Mouse (Mus musculus) intestine, embryonic 16.5 days (tissue): Measurements from ENCODE around the gene Mrgprf. TPM values are rescaled to one million over a fixed set of nuclear protein-coding genes. Genes with fewer than 3 reads are reported as not detected.

Source experiments
- ATAC-seq: fragments of 200-750 bp; cut with Nextera tagmentation; 2 replicates; pipeline ENCODE4 v1.8.0; 2017; ENCODE audit warnings: moderate TSS enrichment, moderate library complexity
- H3K27ac ChIP-seq: fragments of 300-500 bp; sonication (generic); 2 replicates; pipeline ENCODE4 v1.5.1; 2014; ENCODE audit warnings: mild to moderate bottlenecking, low read length
- H3K27me3 ChIP-seq: fragments of 300-500 bp; sonication (generic); replicated peaks from 2 replicates; pipeline ENCODE4 v1.6.1; 2014; ENCODE audit warnings: low read length, control low read depth, mixed read lengths; ENCODE audit not compliant: control insufficient read depth, insufficient read depth
- H3K36me3 ChIP-seq: fragments of 300-500 bp; sonication (generic); 2 replicates; pipeline ENCODE4 v1.6.1; 2014; ENCODE audit warnings: low read length, control low read depth; ENCODE audit not compliant: control insufficient read depth, insufficient read depth
- H3K4me1 ChIP-seq: fragments of 300-500 bp; sonication (generic); 2 replicates; pipeline ENCODE4 v1.6.1; 2014; ENCODE audit warnings: low read length, control low read depth, mixed read lengths; ENCODE audit not compliant: control insufficient read depth, insufficient read depth
- H3K4me2 ChIP-seq: fragments of 300-500 bp; sonication (generic); 2 replicates; pipeline ENCODE4 v1.6.1; 2014; ENCODE audit warnings: low read depth, low read length, control low read depth
- H3K4me3 ChIP-seq: fragments of 300-500 bp; sonication (generic); 2 replicates; pipeline ENCODE4 v1.5.1; 2014; ENCODE audit warnings: mild to moderate bottlenecking, low read length
- H3K9ac ChIP-seq: fragments of 300-500 bp; sonication (generic); 2 replicates; pipeline ENCODE4 v1.6.1; 2014; ENCODE audit warnings: low read depth, low read length
- H3K9me3 ChIP-seq: fragments of 300-500 bp; sonication (generic); 2 replicates; pipeline ENCODE4 v1.6.1; 2016; ENCODE audit warnings: low read length, control low read depth; ENCODE audit not compliant: control insufficient read depth
- WGBS: fragments of 180-500 bp; shearing (Covaris S2); extraction: QIAGEN DNeasy Blood & Tissue Kit; methylation state at CpG from one replicate; pipeline ENCODE4 v1.1.7; 2014; 5-methylcytosine and 5-hydroxymethylcytosine counted together
- polyA plus RNA-seq: library from polyadenylated mRNA; unstranded; fragments of >200 nt; fragmentation: Nextera tagmentation; extraction: Ambion mirVana; gene quantifications from 2 replicates; pipeline ENCODE4 v1.2.1, GENCODE M21; 2015

Mrgprf gene
- polyA plus RNA-seq, 1 experiment from 2014 or later = 2.5 TPM

- no peaks in the 10 kb centered on the region for H3K27me3 ChIP-seq
- no peak overlapping the region for H3K4me3 ChIP-seq
- no peak for ATAC-seq
- no peaks in the 10 kb centered on the region for H3K9me3 ChIP-seq
- WGBS = 40% methylated on average over 6 of the region's 6 CpGs
- no peak overlapping the region for H3K27ac ChIP-seq
- H3K36me3 ChIP-seq = no peaks in the 10 kb centered on the region
- H3K9ac ChIP-seq = no peak overlapping the region
- peaks cover under 1% of the 10 kb centered on the region; the same call in 1 of the 2 replicates for H3K4me1 ChIP-seq
- no peak overlapping the region for H3K4me2 ChIP-seq
Observed at GRCm38 (mm10) chr7:145293859-145294258, 6.8 kb upstream of the Mrgprf start.

DNA sequence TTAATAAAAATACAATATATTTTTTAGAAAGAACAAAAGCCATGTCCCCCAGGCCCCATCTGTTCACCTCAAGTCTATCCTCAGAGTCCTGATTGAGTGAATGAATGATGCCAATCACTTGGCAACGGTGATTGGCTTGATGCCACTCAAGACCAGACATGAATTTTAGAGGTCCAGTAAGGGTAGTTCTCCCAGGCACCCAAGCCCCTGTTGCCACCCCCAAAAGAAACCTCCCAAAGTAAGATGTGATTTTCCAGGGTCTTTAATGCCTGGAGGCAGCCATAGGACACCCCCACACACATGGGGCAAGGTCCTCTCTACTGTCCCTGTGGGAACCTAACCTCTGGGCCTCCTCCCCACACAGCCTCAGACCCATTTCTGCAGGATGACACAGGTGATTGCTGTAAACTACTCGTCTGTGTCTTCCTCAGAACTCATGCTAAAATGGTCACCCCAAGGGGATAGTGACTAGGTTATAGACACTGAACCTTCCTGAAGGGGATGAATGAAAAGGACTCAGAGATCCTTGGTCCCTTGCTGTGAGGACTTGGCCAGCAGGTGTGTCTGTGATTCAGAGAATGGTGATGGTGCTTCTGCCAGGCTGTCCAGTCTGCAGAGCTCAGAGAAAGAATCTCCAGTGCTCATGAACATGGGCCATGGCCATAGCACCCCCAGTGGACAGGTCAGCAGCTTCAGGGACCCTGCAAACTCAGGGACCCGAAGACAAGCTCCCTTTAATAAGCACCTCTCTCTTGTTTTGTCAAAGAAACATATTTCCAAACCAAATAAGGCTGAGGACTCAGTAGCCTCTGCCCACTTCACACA is 1.8 kb upstream of the Mrgprf start:
- WGBS = 62% methylated on average over 3 of the region's 3 CpGs
- H3K4me2 ChIP-seq = no peak overlapping the region
- no peaks in the 10 kb centered on the region for H3K27me3 ChIP-seq
- H3K9ac ChIP-seq = no peak overlapping the region
- H3K9me3 ChIP-seq = no peaks in the 10 kb centered on the region
- no peaks in the 10 kb centered on the region for H3K36me3 ChIP-seq
- no peak overlapping the region for H3K27ac ChIP-seq
- no peak overlapping the region for H3K4me3 ChIP-seq
- no peak for ATAC-seq
- H3K4me1 ChIP-seq = peaks cover 38% of the 10 kb centered on the region

DNA sequence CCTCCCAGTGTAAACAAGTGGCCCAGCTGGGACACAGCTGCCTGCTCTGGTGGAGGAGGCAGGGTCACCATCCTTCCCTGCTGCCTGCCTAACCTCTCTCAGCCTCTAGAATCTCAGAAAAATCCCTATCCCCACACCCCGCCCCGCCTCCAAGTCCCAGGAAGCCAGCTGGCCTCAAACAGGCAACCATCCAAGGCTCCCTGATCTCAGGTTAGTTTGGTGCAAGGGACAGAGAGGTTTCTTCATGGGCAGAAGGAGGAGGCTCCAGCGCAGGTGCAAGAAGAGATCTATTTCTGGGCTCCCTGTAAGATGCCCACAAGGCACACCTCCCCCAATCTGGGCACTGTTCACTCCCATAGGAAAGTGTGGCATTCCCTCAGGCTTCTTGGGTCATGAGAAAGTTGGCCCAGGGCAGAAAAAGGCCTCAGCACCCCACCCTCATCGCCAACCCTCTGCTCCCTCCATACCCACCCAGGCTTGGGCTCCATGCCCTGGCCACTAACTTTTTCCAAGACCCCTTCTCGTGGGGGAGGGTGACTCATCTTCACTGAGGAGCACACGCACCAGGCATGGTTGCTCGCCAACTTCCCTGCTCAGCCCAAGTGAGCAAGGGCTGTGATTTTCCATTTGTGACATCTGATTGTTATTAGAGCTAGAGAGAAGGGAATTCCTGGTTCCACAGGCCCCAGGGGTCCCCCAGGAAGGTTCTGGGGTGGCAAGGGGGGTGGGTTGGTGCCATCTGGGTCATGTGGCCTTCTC is 887 bp upstream of the Mrgprf start:
- WGBS = 63% methylated on average over 7 of the region's 7 CpGs
- H3K9me3 ChIP-seq = no peaks in the 10 kb centered on the region
- no peak overlapping the region for H3K9ac ChIP-seq
- H3K4me2 ChIP-seq = no peak overlapping the region
- H3K4me3 ChIP-seq = no peak overlapping the region
- H3K36me3 ChIP-seq = no peaks in the 10 kb centered on the region
- ATAC-seq = no peak
- no peaks in the 10 kb centered on the region for H3K27me3 ChIP-seq
- H3K4me1 ChIP-seq = peaks cover 38% of the 10 kb centered on the region
- no peak overlapping the region for H3K27ac ChIP-seq

DNA sequence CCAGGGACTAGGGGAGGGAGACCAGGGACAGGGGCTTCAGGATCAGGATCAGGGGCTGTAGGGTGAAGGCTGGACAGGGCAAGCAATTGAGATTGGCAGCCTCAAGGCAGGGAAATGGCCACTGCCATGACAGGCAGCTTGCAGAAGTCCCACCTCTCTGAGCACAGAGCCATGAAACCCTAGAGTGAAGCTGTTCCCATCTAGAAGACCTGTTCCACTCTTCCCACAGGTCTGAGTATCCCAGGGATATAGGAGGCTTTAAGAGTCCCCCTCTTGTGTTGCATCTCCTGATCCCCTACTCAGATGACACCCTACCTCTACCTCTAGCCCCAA is 346 bp downstream of the Mrgprf start:
- Histone ChIP-seq H3K9ac (no peak overlapping the region), H3K4me2 (no peak overlapping the region), H3K4me1 (peaks cover 38% of the 10 kb centered on the region), H3K36me3 (no peaks in the 10 kb centered on the region), H3K9me3 (no peaks in the 10 kb centered on the region), H3K27me3 (no peaks in the 10 kb centered on the region), H3K27ac (no peak overlapping the region), H3K4me3 (no peak overlapping the region)
- no peak for ATAC-seq

GRCm38 (mm10) chr7:145301341-145302005 is 845 bp downstream of the Mrgprf start:
- H3K4me3 ChIP-seq = no peak overlapping the region
- no peaks in the 10 kb centered on the region for H3K36me3 ChIP-seq
- no peak overlapping the region for H3K27ac ChIP-seq
- H3K9ac ChIP-seq = no peak overlapping the region
- H3K9me3 ChIP-seq = no peaks in the 10 kb centered on the region
- no peaks in the 10 kb centered on the region for H3K27me3 ChIP-seq
- peaks cover 38% of the 10 kb centered on the region for H3K4me1 ChIP-seq
- H3K4me2 ChIP-seq = no peak overlapping the region
- ATAC-seq = no peak
- WGBS = 78% methylated on average over 6 of the region's 6 CpGs

DNA sequence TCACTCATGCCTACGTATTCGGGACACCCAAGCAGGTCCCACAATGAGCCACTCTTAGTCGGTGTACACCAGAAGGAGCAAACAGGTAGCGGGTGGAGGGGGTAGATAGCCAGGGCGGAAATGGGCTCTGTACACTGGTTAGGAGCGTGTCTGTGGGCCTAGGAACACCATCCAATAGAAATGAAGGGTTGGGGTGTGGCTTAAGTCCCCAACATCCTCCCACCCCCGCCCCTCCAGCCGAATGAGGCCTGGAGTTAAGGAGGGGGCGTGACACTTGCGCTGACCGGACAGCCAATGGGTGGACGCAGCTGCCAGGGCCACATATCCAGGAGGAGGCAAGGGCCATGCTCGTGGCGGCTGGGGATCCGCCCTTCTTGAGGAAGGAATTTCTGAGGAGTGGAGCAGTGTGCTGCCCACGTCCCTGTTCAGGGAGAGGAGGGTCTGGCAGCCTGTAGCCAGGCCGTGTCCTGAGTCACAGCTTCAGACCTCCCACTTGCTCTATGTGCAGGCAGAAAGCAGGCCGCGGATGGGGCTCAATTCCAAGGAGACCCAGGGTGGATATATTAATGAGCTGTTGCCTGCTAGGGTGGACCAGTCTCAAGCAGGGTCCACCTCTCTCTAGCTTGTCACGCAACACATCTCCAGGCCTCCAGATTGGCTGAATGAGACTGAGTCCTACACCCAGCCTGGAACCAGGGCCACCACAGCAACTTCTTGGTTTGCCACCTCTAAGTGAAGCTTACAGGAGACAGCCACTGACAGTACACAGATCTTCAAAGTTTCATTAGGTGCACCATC is 2.1 kb downstream of the Mrgprf start:
- H3K9ac ChIP-seq = peak overlapping the region; percentile 41
- no peaks in the 10 kb centered on the region for H3K27me3 ChIP-seq
- H3K4me3 ChIP-seq = peak overlapping the region; percentile 22
- peak overlapping the region; percentile 48 for H3K4me2 ChIP-seq
- no peaks in the 10 kb centered on the region for H3K9me3 ChIP-seq
- WGBS = 7% methylated on average over 20 of the region's 20 CpGs
- H3K36me3 ChIP-seq = no peaks in the 10 kb centered on the region
- peaks cover 38% of the 10 kb centered on the region for H3K4me1 ChIP-seq
- ATAC-seq = peak; percentile 93
- peak overlapping the region; percentile 45; the same call in 1 of the 2 replicates for H3K27ac ChIP-seq

GRCm38 (mm10) chr7:145304153-145304552 is 3.5 kb downstream of the Mrgprf start:
- no peaks in the 10 kb centered on the region for H3K9me3 ChIP-seq
- no peak overlapping the region for H3K27ac ChIP-seq
- peaks cover 34% of the 10 kb centered on the region for H3K4me1 ChIP-seq
- H3K9ac ChIP-seq = no peak overlapping the region
- 89% methylated on average over 2 of the region's 2 CpGs for WGBS
- H3K4me3 ChIP-seq = no peak overlapping the region
- H3K27me3 ChIP-seq = no peaks in the 10 kb centered on the region
- ATAC-seq = no peak
- no peak overlapping the region for H3K4me2 ChIP-seq
- no peaks in the 10 kb centered on the region for H3K36me3 ChIP-seq

- Histone ChIP-seq H3K4me3 (no peak overlapping the region), H3K9ac (no peak overlapping the region), H3K4me1 (peaks cover 8% of the 10 kb centered on the region; the same call in 1 of the 2 replicates), H3K27ac (no peak overlapping the region), H3K27me3 (no peaks in the 10 kb centered on the region), H3K9me3 (no peaks in the 10 kb centered on the region), H3K4me2 (no peak overlapping the region), H3K36me3 (no peaks in the 10 kb centered on the region)
- no peak for ATAC-seq
- 89% methylated on average over 10 of the region's 10 CpGs for WGBS
Observed at GRCm38 (mm10) chr7:145307636-145308035, 7.0 kb downstream of the Mrgprf start.
